Mouse (Mus musculus) erythroblast, embryonic 14.5 days (primary cell): ENCODE data around the gene Wdr38.

Experiments
- GATA1 ChIP-seq: IDR thresholded peaks from 2 replicates; pipeline ENCODE4 v1.6.1; 2012; ENCODE audit warnings: low read length, inconsistent platforms, mixed read lengths
- TAL1 ChIP-seq: IDR thresholded peaks from 3 replicates; pipeline ENCODE4 v1.6.1; 2012; ENCODE audit warnings: low read length, inconsistent platforms, mixed read lengths

GRCm38 (mm10) chr2:39003512-39003911, 6.2 kb downstream of the Wdr38 start:
- TF ChIP-seq TAL1 (no peak), GATA1 (no peak)
